Mouse (Mus musculus): ENCODE measurements at regions not wholly inside any gene's neighbourhood (a gene's known extent, or its start where the extent isn't known, plus 50 kb on each side); places are given as distances from the start of the nearest gene placed in this dataset.
A peak's percentile ranks its signal among the peaks of the same experiment; 100 is the strongest.

- ATAC-seq = no peak
- H3K4me2 ChIP-seq (ENCODE audit: low read length) = no peak overlapping the region
- H3K36me3 ChIP-seq (ENCODE audit: control insufficient read depth, insufficient read depth) = no peaks in the 10 kb centered on the region
- 0 out of 2 replicates have a peak, but pooled peaks cover 2% of the 10 kb centered on the region for H3K4me1 ChIP-seq (replicated peaks; ENCODE audit: control insufficient read depth, insufficient read depth, low read length)
- WGBS = 95% methylated on average over 4 of the region's 4 CpGs
- H3K9ac ChIP-seq (replicated peaks; ENCODE audit: low read depth, low read length) = no peak overlapping the region
- no peak overlapping the region for H3K27ac ChIP-seq (ENCODE audit: low read length)
- no peaks in the 10 kb centered on the region for H3K9me3 ChIP-seq (ENCODE audit: control insufficient read depth, low read length)
- H3K4me3 ChIP-seq (replicated peaks; ENCODE audit: low read length) = no peak overlapping the region
- H3K27me3 ChIP-seq (replicated peaks; ENCODE audit: control insufficient read depth, insufficient read depth, low read length) = no peaks in the 10 kb centered on the region
These were observed 182.1 kb upstream of the Ell2 start for GRCm38 (mm10) chr13:75524481-75524880.

GRCm38 (mm10) chr13:75531566-75531965, 175.0 kb upstream of the Ell2 start:
- Histone ChIP-seq H3K9me3 (ENCODE audit: control insufficient read depth, low read length) (no peaks in the 10 kb centered on the region), H3K36me3 (ENCODE audit: control insufficient read depth, insufficient read depth) (no peaks in the 10 kb centered on the region), H3K4me1 (replicated peaks; ENCODE audit: control insufficient read depth, insufficient read depth, low read length) (no peaks in the 10 kb centered on the region), H3K27ac (ENCODE audit: low read length) (no peak overlapping the region), H3K4me3 (replicated peaks; ENCODE audit: low read length) (no peak overlapping the region), H3K4me2 (ENCODE audit: low read length) (no peak overlapping the region), H3K27me3 (replicated peaks; ENCODE audit: control insufficient read depth, insufficient read depth, low read length) (no peaks in the 10 kb centered on the region), H3K9ac (replicated peaks; ENCODE audit: low read depth, low read length) (no peak overlapping the region)
- no peak for ATAC-seq
- 85% methylated on average over 1 of the region's 1 CpGs for WGBS

- no peak overlapping the region for H3K9ac ChIP-seq (replicated peaks; ENCODE audit: low read depth, low read length)
- H3K9me3 ChIP-seq (ENCODE audit: control insufficient read depth, low read length) = no peaks in the 10 kb centered on the region
- WGBS = 31% methylated on average over 2 of the region's 2 CpGs
- H3K36me3 ChIP-seq (ENCODE audit: control insufficient read depth, insufficient read depth) = no peaks in the 10 kb centered on the region
- no peak overlapping the region for H3K4me3 ChIP-seq (replicated peaks; ENCODE audit: low read length)
- peak; percentile 47; the same call in 1 of the 2 replicates for ATAC-seq
- H3K27ac ChIP-seq (ENCODE audit: low read length) = no peak overlapping the region
- no peaks in the 10 kb centered on the region for H3K4me1 ChIP-seq (replicated peaks; ENCODE audit: control insufficient read depth, insufficient read depth, low read length)
- no peaks in the 10 kb centered on the region for H3K27me3 ChIP-seq (replicated peaks; ENCODE audit: control insufficient read depth, insufficient read depth, low read length)
- no peak overlapping the region for H3K4me2 ChIP-seq (ENCODE audit: low read length)
These were observed 165.1 kb upstream of the Ell2 start for GRCm38 (mm10) chr13:75541446-75541845.

GRCm38 (mm10) chr13:75542253-75542945, 164.2 kb upstream of the Ell2 start:
- ATAC-seq = no peak
- no peak overlapping the region for H3K9ac ChIP-seq (replicated peaks; ENCODE audit: low read depth, low read length)
- H3K27ac ChIP-seq (ENCODE audit: low read length) = no peak overlapping the region
- no peak overlapping the region for H3K4me2 ChIP-seq (ENCODE audit: low read length)
- no peaks in the 10 kb centered on the region for H3K27me3 ChIP-seq (replicated peaks; ENCODE audit: control insufficient read depth, insufficient read depth, low read length)
- 78% methylated on average over 2 of the region's 2 CpGs for WGBS
- H3K36me3 ChIP-seq (ENCODE audit: control insufficient read depth, insufficient read depth) = no peaks in the 10 kb centered on the region
- no peaks in the 10 kb centered on the region for H3K9me3 ChIP-seq (ENCODE audit: control insufficient read depth, low read length)
- H3K4me1 ChIP-seq (replicated peaks; ENCODE audit: control insufficient read depth, insufficient read depth, low read length) = no peaks in the 10 kb centered on the region
- H3K4me3 ChIP-seq (replicated peaks; ENCODE audit: low read length) = no peak overlapping the region

GRCm38 (mm10) chr13:75542946-75543327, 163.6 kb upstream of the Ell2 start:
- no peak overlapping the region for H3K9ac ChIP-seq (replicated peaks; ENCODE audit: low read depth, low read length)
- no peak overlapping the region for H3K27ac ChIP-seq (ENCODE audit: low read length)
- H3K4me3 ChIP-seq (replicated peaks; ENCODE audit: low read length) = no peak overlapping the region
- no peak for ATAC-seq
- no peaks in the 10 kb centered on the region for H3K9me3 ChIP-seq (ENCODE audit: control insufficient read depth, low read length)
- H3K4me1 ChIP-seq (replicated peaks; ENCODE audit: control insufficient read depth, insufficient read depth, low read length) = no peaks in the 10 kb centered on the region
- no peaks in the 10 kb centered on the region for H3K27me3 ChIP-seq (replicated peaks; ENCODE audit: control insufficient read depth, insufficient read depth, low read length)
- no peaks in the 10 kb centered on the region for H3K36me3 ChIP-seq (ENCODE audit: control insufficient read depth, insufficient read depth)
- no peak overlapping the region for H3K4me2 ChIP-seq (ENCODE audit: low read length)

DNA sequence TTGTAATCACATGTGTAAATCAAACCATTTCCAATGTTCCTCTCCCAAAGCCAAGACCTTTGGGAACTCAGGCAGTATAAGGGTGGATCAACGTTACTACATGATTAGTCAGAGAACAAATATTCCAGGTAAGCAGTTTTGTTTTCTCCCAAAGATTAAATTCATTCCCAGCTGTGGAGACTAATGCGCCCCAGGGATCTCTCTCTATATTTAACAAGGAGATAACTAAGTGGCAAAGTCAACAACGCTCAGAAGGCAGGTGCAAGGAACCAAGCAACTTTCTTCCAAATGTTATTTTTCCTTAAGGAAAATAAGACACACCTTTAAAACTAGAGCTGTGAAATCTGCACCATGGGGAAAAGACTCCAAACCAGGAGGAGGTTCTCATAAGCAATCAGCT, 163.0 kb upstream of the Ell2 start:
- H3K4me3 ChIP-seq (replicated peaks; ENCODE audit: low read length) = no peak overlapping the region
- H3K4me1 ChIP-seq (replicated peaks; ENCODE audit: control insufficient read depth, insufficient read depth, low read length) = no peaks in the 10 kb centered on the region
- H3K9me3 ChIP-seq (ENCODE audit: control insufficient read depth, low read length) = no peaks in the 10 kb centered on the region
- H3K4me2 ChIP-seq (ENCODE audit: low read length) = no peak overlapping the region
- H3K9ac ChIP-seq (replicated peaks; ENCODE audit: low read depth, low read length) = no peak overlapping the region
- ATAC-seq = no peak
- no peaks in the 10 kb centered on the region for H3K36me3 ChIP-seq (ENCODE audit: control insufficient read depth, insufficient read depth)
- no peak overlapping the region for H3K27ac ChIP-seq (ENCODE audit: low read length)
- H3K27me3 ChIP-seq (replicated peaks; ENCODE audit: control insufficient read depth, insufficient read depth, low read length) = no peaks in the 10 kb centered on the region
- WGBS = 84% methylated on average over 3 of the region's 3 CpGs

GRCm38 (mm10) chr13:75544728-75545127, 161.8 kb upstream of the Ell2 start:
- H3K9ac ChIP-seq (replicated peaks; ENCODE audit: low read depth, low read length) = no peak overlapping the region
- no peaks in the 10 kb centered on the region for H3K9me3 ChIP-seq (ENCODE audit: control insufficient read depth, low read length)
- ATAC-seq = no peak
- no peaks in the 10 kb centered on the region for H3K27me3 ChIP-seq (replicated peaks; ENCODE audit: control insufficient read depth, insufficient read depth, low read length)
- H3K36me3 ChIP-seq (ENCODE audit: control insufficient read depth, insufficient read depth) = no peaks in the 10 kb centered on the region
- no peak overlapping the region for H3K4me2 ChIP-seq (ENCODE audit: low read length)
- H3K4me3 ChIP-seq (replicated peaks; ENCODE audit: low read length) = no peak overlapping the region
- H3K4me1 ChIP-seq (replicated peaks; ENCODE audit: control insufficient read depth, insufficient read depth, low read length) = no peaks in the 10 kb centered on the region
- no peak overlapping the region for H3K27ac ChIP-seq (ENCODE audit: low read length)

- Histone ChIP-seq H3K4me1 (replicated peaks; ENCODE audit: control insufficient read depth, insufficient read depth, low read length) (no peaks in the 10 kb centered on the region), H3K27me3 (replicated peaks; ENCODE audit: control insufficient read depth, insufficient read depth, low read length) (no peaks in the 10 kb centered on the region), H3K9ac (replicated peaks; ENCODE audit: low read depth, low read length) (no peak overlapping the region), H3K4me2 (ENCODE audit: low read length) (no peak overlapping the region), H3K4me3 (replicated peaks; ENCODE audit: low read length) (no peak overlapping the region), H3K9me3 (ENCODE audit: control insufficient read depth, low read length) (no peaks in the 10 kb centered on the region), H3K27ac (ENCODE audit: low read length) (no peak overlapping the region), H3K36me3 (ENCODE audit: control insufficient read depth, insufficient read depth) (no peaks in the 10 kb centered on the region)
- no peak for ATAC-seq
- WGBS = 29% methylated on average over 3 of the region's 3 CpGs
These were observed 158.8 kb upstream of the Ell2 start for GRCm38 (mm10) chr13:75547791-75548190.

GRCm38 (mm10) chr13:75578971-75579370, 127.6 kb upstream of the Ell2 start:
- WGBS = 89% methylated on average over 1 of the region's 1 CpGs
- H3K9ac ChIP-seq (replicated peaks; ENCODE audit: low read depth, low read length) = no peak overlapping the region
- H3K4me3 ChIP-seq (replicated peaks; ENCODE audit: low read length) = no peak overlapping the region
- no peaks in the 10 kb centered on the region for H3K4me1 ChIP-seq (replicated peaks; ENCODE audit: control insufficient read depth, insufficient read depth, low read length)
- no peak for ATAC-seq
- no peak overlapping the region for H3K4me2 ChIP-seq (ENCODE audit: low read length)
- no peaks in the 10 kb centered on the region for H3K27me3 ChIP-seq (replicated peaks; ENCODE audit: control insufficient read depth, insufficient read depth, low read length)
- H3K27ac ChIP-seq (ENCODE audit: low read length) = no peak overlapping the region
- no peaks in the 10 kb centered on the region for H3K9me3 ChIP-seq (ENCODE audit: control insufficient read depth, low read length)
- no peaks in the 10 kb centered on the region for H3K36me3 ChIP-seq (ENCODE audit: control insufficient read depth, insufficient read depth)

DNA sequence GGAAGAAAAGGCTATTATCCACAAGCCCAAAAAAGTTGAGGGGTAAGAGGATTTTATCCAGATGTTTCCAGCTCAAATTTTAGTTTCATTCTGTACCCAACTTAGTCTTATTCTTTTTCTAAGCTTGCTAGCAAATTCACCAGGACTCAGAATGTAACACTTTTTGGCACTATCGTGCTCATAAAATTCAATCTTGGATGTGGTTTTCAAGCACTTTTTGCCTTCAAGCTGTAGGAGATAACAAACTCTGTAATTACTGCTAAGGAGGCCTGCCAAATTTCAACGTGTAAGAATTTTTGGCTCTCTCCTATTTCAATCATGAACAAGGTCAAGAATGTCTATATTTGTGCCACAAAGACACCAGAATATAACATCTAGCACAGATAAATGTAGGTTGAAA, 115.7 kb upstream of the Ell2 start:
- no peak for ATAC-seq
- Histone ChIP-seq H3K9ac (replicated peaks; ENCODE audit: low read depth, low read length) (no peak overlapping the region), H3K9me3 (ENCODE audit: control insufficient read depth, low read length) (no peaks in the 10 kb centered on the region), H3K4me3 (replicated peaks; ENCODE audit: low read length) (no peak overlapping the region), H3K36me3 (ENCODE audit: control insufficient read depth, insufficient read depth) (no peaks in the 10 kb centered on the region), H3K27me3 (replicated peaks; ENCODE audit: control insufficient read depth, insufficient read depth, low read length) (no peaks in the 10 kb centered on the region), H3K4me2 (ENCODE audit: low read length) (no peak overlapping the region), H3K27ac (ENCODE audit: low read length) (no peak overlapping the region), H3K4me1 (replicated peaks; ENCODE audit: control insufficient read depth, insufficient read depth, low read length) (no peaks in the 10 kb centered on the region)
- 75% methylated on average over 2 of the region's 2 CpGs for WGBS

Data from forebrain, embryonic 16.5 days (tissue).